Mouse (Mus musculus) layer of hippocampus, adult 9-11 months (tissue): Measurements from ENCODE around the gene Ocel1.
A peak's percentile ranks its signal among the peaks of the same experiment; 100 is the strongest.

Experiments used
- DNase-seq: peaks from one replicate; pipeline ENCODE4 v3.0.0; 2022

Gene Ocel1

DNA sequence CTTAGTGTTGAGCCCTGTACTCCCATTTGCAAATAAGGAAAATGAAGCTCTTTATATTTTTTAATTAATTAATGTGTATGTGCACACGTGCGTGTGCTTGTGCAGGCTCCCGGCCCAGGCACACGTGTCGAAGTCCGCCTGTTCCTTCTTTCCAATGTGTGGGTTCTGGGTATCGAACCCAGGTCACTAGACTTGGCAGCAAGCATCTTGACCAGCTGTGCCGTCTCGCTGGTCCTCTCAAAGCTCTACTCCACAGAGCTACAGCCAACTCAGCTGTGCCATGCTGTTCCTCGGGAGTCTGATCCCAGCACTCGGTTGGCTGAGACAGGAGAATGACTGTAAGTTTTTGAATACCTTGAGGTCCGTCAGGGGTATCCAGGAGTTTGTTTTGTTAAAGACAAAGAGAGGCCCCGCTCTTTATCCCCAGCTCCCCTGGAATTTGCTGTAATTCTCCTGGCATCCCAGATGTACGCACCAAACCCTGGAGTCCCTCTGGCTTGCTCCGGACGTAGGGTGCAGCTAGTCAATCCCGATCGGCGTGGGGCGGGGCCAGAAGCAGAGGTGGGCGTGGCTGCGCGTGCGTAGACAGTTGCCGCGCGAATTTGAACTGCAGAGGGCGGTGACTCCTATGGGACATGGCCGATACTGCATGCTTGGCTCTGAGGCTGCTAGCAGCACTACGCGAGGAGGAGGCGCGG is 34.5 kb downstream of the Ocel1 start, which contains the start of gene Ankle1:
Ankle1 (plus strand) TSS at position 610 of the 698 bp plus-strand sequence.
- DNase-seq: peak; percentile 91

DNA sequence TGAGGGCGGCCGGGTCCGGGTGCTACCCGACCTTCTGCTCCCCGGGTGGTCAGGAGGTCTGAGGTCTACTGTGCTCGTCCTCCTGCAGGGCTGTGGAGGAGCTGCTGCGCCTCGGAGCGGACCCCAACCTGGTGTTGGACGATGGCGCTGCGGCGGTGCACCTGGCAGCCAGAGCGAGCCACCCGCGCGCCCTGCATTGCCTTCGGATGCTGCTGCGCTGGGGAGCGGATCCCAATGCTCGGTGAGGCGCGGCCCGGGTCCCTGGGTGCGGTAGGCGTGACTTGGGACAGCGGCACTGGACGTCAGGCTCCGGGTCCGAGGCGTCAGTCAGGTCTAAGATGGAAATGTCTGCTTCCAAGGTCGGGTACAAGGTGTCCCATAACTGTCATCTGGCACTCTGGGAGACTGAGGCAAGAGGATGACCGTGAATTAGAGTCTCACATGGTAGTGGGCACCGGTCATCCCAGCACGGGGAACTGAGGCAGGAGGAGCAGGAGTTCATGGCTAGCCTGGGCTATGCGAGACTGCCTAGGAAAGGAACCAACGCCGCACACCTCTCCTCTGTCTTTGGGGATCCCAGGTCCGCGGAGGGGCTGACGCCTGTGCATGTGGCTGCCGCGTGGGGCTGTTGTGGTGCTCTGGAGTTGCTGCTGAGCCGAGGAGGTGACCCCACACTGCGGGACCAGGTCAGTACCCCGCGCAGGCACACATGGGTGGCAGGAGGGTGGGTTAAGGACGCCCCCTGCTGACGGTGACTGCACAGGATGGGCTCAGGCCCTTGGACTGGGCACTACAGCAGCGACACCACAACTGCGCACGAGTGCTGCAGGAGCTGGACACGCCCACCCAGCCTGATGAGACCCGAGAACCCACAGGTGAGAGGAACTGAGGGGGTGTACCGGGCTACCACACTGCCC is 35.3 kb downstream of the Ocel1 start:
- DNase-seq: no peak

DNA sequence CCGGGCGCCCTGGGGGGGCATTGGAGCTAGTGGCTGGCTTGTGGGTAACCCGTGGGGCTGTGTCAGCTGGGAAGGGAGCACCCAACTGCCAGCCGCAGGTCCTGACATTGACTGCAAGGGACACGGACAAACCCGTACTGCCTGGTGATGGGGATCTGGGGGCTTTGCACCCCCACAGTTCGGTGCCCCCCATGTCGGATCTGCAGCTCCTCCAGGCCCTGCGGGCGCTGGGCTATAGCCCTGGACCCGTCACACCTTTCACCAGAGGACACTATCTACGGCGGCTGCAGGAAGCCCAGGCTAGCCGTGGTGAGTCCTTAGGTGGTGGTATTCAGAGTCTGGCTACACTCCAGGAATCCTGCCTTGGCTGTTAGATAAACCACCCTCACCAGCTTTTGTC is 36.3 kb downstream of the Ocel1 start:
- DNase-seq: no peak

DNA sequence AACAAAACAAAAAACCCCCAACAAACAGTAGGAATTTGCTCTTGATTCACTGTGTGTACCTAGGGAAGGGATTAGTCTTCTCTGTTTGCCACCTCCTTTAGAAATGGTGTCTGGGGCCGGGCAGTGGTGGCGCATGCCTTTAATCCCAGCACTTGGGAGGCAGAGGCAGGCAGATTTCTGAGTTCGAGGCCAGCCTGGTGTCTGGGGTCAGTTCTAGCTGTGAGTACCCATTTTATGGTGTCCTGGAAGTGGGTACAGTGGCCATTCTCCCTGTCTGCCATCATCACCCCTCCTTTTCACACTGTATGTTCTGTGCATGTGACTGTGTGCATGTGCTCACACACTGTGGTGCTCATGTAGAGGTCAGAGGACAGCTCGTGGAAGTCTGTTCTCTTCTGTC is 37.1 kb downstream of the Ocel1 start:
- DNase-seq: no peak

DNA sequence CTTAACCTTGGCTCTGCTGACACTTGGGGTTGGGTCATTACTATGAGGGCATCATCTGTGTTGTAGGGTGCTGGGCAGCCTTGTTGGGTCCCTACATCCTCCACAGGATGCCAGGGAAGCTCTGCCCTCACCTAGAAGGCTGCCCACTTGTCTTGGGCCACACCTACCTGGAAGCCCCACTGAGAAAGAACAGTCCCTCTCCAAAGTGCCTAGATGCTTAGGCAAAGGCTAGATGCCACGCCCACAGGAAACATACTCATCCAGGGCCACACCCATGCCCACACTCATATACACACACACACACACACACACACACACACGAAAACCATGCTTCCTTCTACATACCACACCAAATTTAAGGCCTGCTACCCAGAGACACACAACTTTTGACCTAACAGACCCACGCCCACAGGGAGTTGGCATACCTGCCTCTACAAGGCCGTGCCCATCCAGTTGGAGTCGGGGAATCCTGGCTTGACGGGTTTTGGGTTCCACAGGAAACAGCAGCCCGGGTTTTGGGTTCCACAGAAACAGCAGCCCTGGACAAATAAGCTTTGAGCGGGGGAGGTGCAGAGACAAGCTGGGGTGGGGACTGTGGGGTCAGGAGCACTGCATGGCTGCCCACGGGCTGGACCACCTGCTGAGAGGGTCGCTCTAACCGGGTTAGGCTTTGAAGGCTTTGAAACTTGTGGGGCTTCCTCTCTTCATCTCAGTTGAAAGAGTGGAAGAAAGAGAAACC is 40.6 kb downstream of the Ocel1 start:
- no peak for DNase-seq

DNA sequence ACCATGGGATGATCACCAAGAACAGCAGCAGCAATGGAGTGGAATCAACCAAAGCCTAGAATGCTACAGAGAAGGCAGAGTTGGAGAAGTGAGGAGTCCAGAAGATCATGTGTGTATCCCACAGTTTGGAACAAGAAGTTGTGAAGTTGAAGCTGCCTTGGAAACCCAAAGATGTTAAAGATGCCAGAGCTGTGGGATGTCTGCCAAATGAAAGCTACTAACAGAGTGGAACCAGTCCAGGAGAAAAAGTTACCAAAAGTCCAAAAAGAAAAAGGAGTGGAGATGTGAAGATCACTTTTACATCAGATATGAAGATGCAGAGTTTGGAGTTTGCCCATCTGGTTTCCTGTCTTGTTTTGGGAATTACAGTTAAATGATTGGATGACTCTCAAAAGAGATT is 51.0 kb downstream of the Ocel1 start:
- DNase-seq: no peak
